Comparison of ENCODE assay signal across 9 mouse cellular contexts in genomic region chr9:119978811-119979441, GRCm38 (mm10). TPM values are rescaled to one million over a fixed set of nuclear protein-coding genes. Genes with fewer than 3 reads are reported as not detected.
DNase-seq lines count a peak whose midpoint lies in the region; ATAC-seq and TF ChIP-seq lines count a peak whose summit lies in the region.
"Had no signal": no experiment of that assay in that cellular context is flagged by ENCODE, and none has a peak within 500 bp of the region (broad histone marks: within the 10 kb centered on the region; RNA-seq: fewer than 3 reads in every experiment).

No protein-coding gene starts in this region.

- H3K27me3 ChIP-seq in kidney, embryonic 16.5 days (ENCODE audit: insufficient read depth, low read length) = no peaks in the 10 kb centered on the region
- no peaks in the 10 kb centered on the region for H3K27me3 ChIP-seq in limb, embryonic 13.5 days
- peaks cover 2% of the 10 kb centered on the region for H3K27me3 ChIP-seq in forebrain, embryonic 16.5 days (replicated peaks; ENCODE audit: control insufficient read depth, insufficient read depth, low read length)
- H3K27me3 ChIP-seq: lung, embryonic 15.5 days had no signal

- no peak overlapping the region for H3K4me2 ChIP-seq in kidney, embryonic 16.5 days (replicated peaks; ENCODE audit: low read depth, low read length)
- H3K4me2 ChIP-seq in limb, embryonic 13.5 days (replicated peaks) = no peak overlapping the region
- H3K4me2 ChIP-seq in forebrain, embryonic 16.5 days (ENCODE audit: low read length) = no peak overlapping the region

- peak overlapping the region; percentile 58; the same call in 1 of the 2 replicates for H3K9ac ChIP-seq in kidney, embryonic 16.5 days (replicated peaks; ENCODE audit: low read length)
- H3K9ac ChIP-seq in ES-E14 (ENCODE audit: insufficient read depth, low read depth, low read length, poor library complexity, severe bottlenecking) = no peak overlapping the region
- no peak overlapping the region for H3K9ac ChIP-seq in limb, embryonic 13.5 days
- no peak overlapping the region for H3K9ac ChIP-seq in forebrain, embryonic 16.5 days (replicated peaks; ENCODE audit: low read depth, low read length)
- H3K9ac ChIP-seq: lung, embryonic 15.5 days had no signal

- DNase-seq in kidney, adult 9 months = no peak
- DNase-seq in ES-E14 (ENCODE audit: low read depth, low spot score) = no peak
- peak; percentile 30 for DNase-seq in cerebellum, adult 8-10 months
- DNase-seq in adrenal gland, adult 8-10 months = no peak
- no peak for DNase-seq in T-cell, adult 2 months (ENCODE audit: low spot score)

- peaks cover 7% of the 10 kb centered on the region for H3K36me3 ChIP-seq in kidney, embryonic 16.5 days (ENCODE audit: insufficient read depth, low read length)
- H3K36me3 ChIP-seq in ES-E14 (ENCODE audit: control insufficient read depth, insufficient read depth, low read length, poor library complexity, severe bottlenecking) = peaks cover 15% of the 10 kb centered on the region
- peaks cover 8% of the 10 kb centered on the region for H3K36me3 ChIP-seq in limb, embryonic 13.5 days
- no peaks in the 10 kb centered on the region for H3K36me3 ChIP-seq in forebrain, embryonic 16.5 days (ENCODE audit: control insufficient read depth, insufficient read depth)

- 79% methylated on average over 6 of the region's 6 CpGs for WGBS in kidney, embryonic 16.5 days
- 80% methylated on average over 6 of the region's 6 CpGs for WGBS in limb, embryonic 13.5 days
- 82% methylated on average over 6 of the region's 6 CpGs for WGBS in forebrain, embryonic 16.5 days

- H3K4me1 ChIP-seq in kidney, embryonic 16.5 days (ENCODE audit: insufficient read depth, low read length) = peaks cover 57% of the 10 kb centered on the region
- H3K4me1 ChIP-seq in ES-E14 (ENCODE audit: control insufficient read depth in 2 of 2, insufficient read depth in 2 of 2, low read length in 2 of 2, poor library complexity in 1 of 2) = peaks cover 8 to 50% of the 10 kb centered on the region in 2 experiments
- H3K4me1 ChIP-seq in limb, embryonic 13.5 days = peaks cover 68% of the 10 kb centered on the region
- H3K4me1 ChIP-seq in forebrain, embryonic 16.5 days (replicated peaks; ENCODE audit: control insufficient read depth, insufficient read depth, low read length) = peaks cover 52% of the 10 kb centered on the region

- H3K9me3 ChIP-seq in kidney, embryonic 16.5 days (ENCODE audit: low read length) = no peaks in the 10 kb centered on the region
- no peaks in the 10 kb centered on the region for H3K9me3 ChIP-seq in ES-E14 (ENCODE audit: control insufficient read depth, insufficient read depth, low read depth, low read length)
- H3K9me3 ChIP-seq in limb, embryonic 13.5 days = no peaks in the 10 kb centered on the region
- H3K9me3 ChIP-seq in forebrain, embryonic 16.5 days (ENCODE audit: control insufficient read depth, low read length) = no peaks in the 10 kb centered on the region
- H3K9me3 ChIP-seq: lung, embryonic 15.5 days had no signal

- no peak overlapping the region for H3K4me3 ChIP-seq in kidney, embryonic 16.5 days (ENCODE audit: low read length)
- H3K4me3 ChIP-seq in ES-E14 (ENCODE audit: insufficient read depth in 1 of 2, low read depth in 1 of 2, low read length in 2 of 2, poor library complexity in 1 of 2, severe bottlenecking in 1 of 2) = no peak overlapping the region
- H3K4me3 ChIP-seq in limb, embryonic 13.5 days = no peak overlapping the region
- no peak overlapping the region for H3K4me3 ChIP-seq in forebrain, embryonic 16.5 days (replicated peaks; ENCODE audit: low read length)
- H3K4me3 ChIP-seq: lung, embryonic 15.5 days had no signal

- no peak overlapping the region for H3K27ac ChIP-seq in kidney, embryonic 16.5 days (ENCODE audit: low read length)
- H3K27ac ChIP-seq in ES-E14 (ENCODE audit: insufficient read depth, low read depth, low read length, poor library complexity, severe bottlenecking) = peak overlapping the region; percentile 24; the same call in 1 of the 2 replicates
- H3K27ac ChIP-seq in limb, embryonic 13.5 days = peak overlapping the region; percentile 6; the same call in 1 of the 2 replicates
- no peak overlapping the region for H3K27ac ChIP-seq in forebrain, embryonic 16.5 days (ENCODE audit: low read length)

- no peak for ATAC-seq in kidney, embryonic 16.5 days (ENCODE audit: low FRiP score, low TSS enrichment)
- ATAC-seq in limb, embryonic 13.5 days (ENCODE audit: low FRiP score, low read depth) = no peak
- no peak for ATAC-seq in forebrain, embryonic 16.5 days

- in situ Hi-C loops in ES-E14 (cut with MboI; ENCODE audit: low sequenced_read_pairs in 2 of 2, unreplicated experiment in 2 of 2) = no loop called here

TF ChIP-seq in ES-E14, 5 proteins besides CTCF, POLR2A, EP300 and RAD21:
- TF ChIP-seq ZNF384 (IDR thresholded peaks at IDR 0.05; ENCODE audit: low read depth, low read length) (no peak), CHD2 (IDR thresholded peaks at IDR 0.05; ENCODE audit: low read depth, low read length) (no peak), ZC3H11A (IDR thresholded peaks at IDR 0.05; ENCODE audit: borderline replicate concordance, low read depth, low read length) (no peak), MAFK (IDR thresholded peaks at IDR 0.05; ENCODE audit: insufficient read depth, low read depth, low read length) (no peak), HCFC1 (IDR thresholded peaks at IDR 0.05; ENCODE audit: borderline replicate concordance, insufficient read depth, low read length) (no peak)

RNA-seq across cellular contexts. Expression of gene Csrnp1, which starts 5.5 kb away (rescaled TPM):
- 7.1 and 8.7 TPM in 2 replicates for polyA plus RNA-seq in kidney, embryonic 16.5 days (2015; fragmentation: Nextera tagmentation; extraction: Ambion mirVana)
- 40.6 and 57.8 TPM in 2 replicates for total RNA-seq in ES-E14 (2012; rRNA removed)
- 4.5 and 6.4 TPM in 2 replicates for polyA plus RNA-seq in limb, embryonic 13.5 days (2015; fragmentation: Nextera tagmentation; extraction: Ambion mirVana)
- total RNA-seq in adrenal gland, adult 8-10 months (2022) = 10 to 100 TPM in 3 of 4 experiments, 1 to 10 TPM in 1; 7.7 to 69.5 (median 16.0) TPM
- 2.0 and 2.5 TPM in 2 replicates for polyA plus RNA-seq in forebrain, embryonic 16.5 days (2015; fragmentation: Nextera tagmentation; extraction: Ambion mirVana)

RNA-seq across cellular contexts. Expression of gene Ttc21a, which starts 41.5 kb away (rescaled TPM):
- 0.20 and 0.35 TPM in 2 replicates for polyA plus RNA-seq in kidney, embryonic 16.5 days (2015; fragmentation: Nextera tagmentation; extraction: Ambion mirVana)
- 0.40 and 0.79 TPM in 2 replicates for total RNA-seq in ES-E14 (2012; rRNA removed)
- 0.18 and 0.20 TPM in 2 replicates for polyA plus RNA-seq in limb, embryonic 13.5 days (2015; fragmentation: Nextera tagmentation; extraction: Ambion mirVana)
- under 1 TPM; 0.09 to 0.43 (median 0.28) TPM for total RNA-seq in adrenal gland, adult 8-10 months (2022)
- 0.37 and 0.76 TPM in 2 replicates for polyA plus RNA-seq in forebrain, embryonic 16.5 days (2015; fragmentation: Nextera tagmentation; extraction: Ambion mirVana)

RNA-seq across cellular contexts. Expression of gene Gorasp1, which starts 41.6 kb away (rescaled TPM):
- polyA plus RNA-seq in kidney, embryonic 16.5 days (2015; fragmentation: Nextera tagmentation; extraction: Ambion mirVana) = 28.0 and 29.5 TPM in 2 replicates
- 16.8 and 21.5 TPM in 2 replicates for total RNA-seq in ES-E14 (2012; rRNA removed)
- polyA plus RNA-seq in limb, embryonic 13.5 days (2015; fragmentation: Nextera tagmentation; extraction: Ambion mirVana) = 29.5 and 31.5 TPM in 2 replicates
- 10 to 100 TPM; 31.7 to 45.8 (median 42.3) TPM for total RNA-seq in adrenal gland, adult 8-10 months (2022)
- polyA plus RNA-seq in forebrain, embryonic 16.5 days (2015; fragmentation: Nextera tagmentation; extraction: Ambion mirVana) = 23.8 and 30.4 TPM in 2 replicates

RNA-seq across cellular contexts. Expression of gene Xirp1, which starts 44.5 kb away (rescaled TPM):
- 0.22 and 0.23 TPM in 2 replicates for polyA plus RNA-seq in kidney, embryonic 16.5 days (2015; fragmentation: Nextera tagmentation; extraction: Ambion mirVana)
- total RNA-seq in ES-E14 (2012; rRNA removed) = 0.05 and 0.13 TPM in 2 replicates
- 0.70 and 1.0 TPM in 2 replicates for polyA plus RNA-seq in limb, embryonic 13.5 days (2015; fragmentation: Nextera tagmentation; extraction: Ambion mirVana)
- under 1 TPM; 0.06 to 0.16 (median 0.10) TPM for total RNA-seq in adrenal gland, adult 8-10 months (2022)
- not detected in 2 replicates for polyA plus RNA-seq in forebrain, embryonic 16.5 days (2015; fragmentation: Nextera tagmentation; extraction: Ambion mirVana)

Comparison
In these comparisons a context has a peak if more than half of its experiments do, and no peak if none do; other contexts are left out.
1. H3K27ac ChIP-seq: peak in ES-E14 (single experiment) and limb, embryonic 13.5 days (single experiment); none in kidney, embryonic 16.5 days (single experiment) and forebrain, embryonic 16.5 days (single experiment).